Mouse (Mus musculus) NIH3T3 (cell line): ENCODE data around the gene Bub1b.
"Not testable (repeated sequence)": the region's sequence is repeated elsewhere in the genome, so short reads cannot be mapped to it uniquely, and the experiment has no call there.

ENCODE experiments used
- DNase-seq: peaks from one replicate; pipeline ENCODE4 v3.0.0-alpha.2; 2012; ENCODE audit warnings: low read depth

Bub1b gene

GRCm38 (mm10) chr2:118618013-118618412 lies 20.0 kb downstream of the Bub1b start:
- DNase-seq: no peak

DNA sequence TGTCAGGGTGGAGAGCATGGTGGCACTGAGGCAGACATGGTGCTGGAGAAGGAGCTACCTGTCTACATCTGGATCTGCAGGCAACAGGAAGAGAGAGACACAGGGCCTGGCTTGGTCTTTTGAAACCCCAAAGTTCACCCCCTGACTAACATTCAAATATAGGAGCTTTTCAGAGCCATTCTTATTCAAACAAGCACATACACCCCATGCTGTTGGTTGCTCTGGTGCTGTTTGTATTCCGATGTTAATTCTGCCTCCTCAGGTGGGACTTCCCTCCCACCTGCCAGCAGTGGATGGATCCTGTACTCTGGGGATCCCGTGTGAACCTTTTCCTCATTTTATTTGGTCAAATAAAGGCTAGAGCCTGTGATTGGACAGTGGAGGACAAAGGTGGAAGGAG lies 22.1 kb downstream of the Bub1b start:
- no peak for DNase-seq

- DNase-seq: no peak
Measured at GRCm38 (mm10) chr2:118620608-118621007, 22.6 kb downstream of the Bub1b start.

- DNase-seq: no peak
Measured at GRCm38 (mm10) chr2:118629276-118629675, 31.3 kb downstream of the Bub1b start.

DNA sequence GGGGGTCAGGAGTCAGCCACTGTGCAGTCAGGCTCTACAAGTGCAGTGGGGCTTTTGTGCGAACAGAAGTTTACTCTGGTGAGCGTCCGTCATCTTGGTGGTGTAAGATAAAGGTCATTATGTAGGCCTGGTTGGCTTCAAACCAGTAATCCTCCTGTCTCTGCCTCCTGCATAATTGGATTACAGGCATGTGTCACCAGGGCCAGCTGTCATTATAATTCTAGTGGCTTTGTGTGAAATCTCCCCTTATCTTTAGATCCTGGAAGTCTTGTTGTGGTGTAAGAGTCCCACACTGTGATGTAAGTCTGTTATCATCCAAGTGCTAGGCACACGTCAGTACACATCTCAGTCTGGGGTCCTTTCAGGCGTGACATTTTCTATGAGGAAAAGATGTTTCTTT lies 35.4 kb downstream of the Bub1b start:
- no peak for DNase-seq

- DNase-seq: no peak
Measured at GRCm38 (mm10) chr2:118637258-118637657, 39.2 kb downstream of the Bub1b start.

DNA sequence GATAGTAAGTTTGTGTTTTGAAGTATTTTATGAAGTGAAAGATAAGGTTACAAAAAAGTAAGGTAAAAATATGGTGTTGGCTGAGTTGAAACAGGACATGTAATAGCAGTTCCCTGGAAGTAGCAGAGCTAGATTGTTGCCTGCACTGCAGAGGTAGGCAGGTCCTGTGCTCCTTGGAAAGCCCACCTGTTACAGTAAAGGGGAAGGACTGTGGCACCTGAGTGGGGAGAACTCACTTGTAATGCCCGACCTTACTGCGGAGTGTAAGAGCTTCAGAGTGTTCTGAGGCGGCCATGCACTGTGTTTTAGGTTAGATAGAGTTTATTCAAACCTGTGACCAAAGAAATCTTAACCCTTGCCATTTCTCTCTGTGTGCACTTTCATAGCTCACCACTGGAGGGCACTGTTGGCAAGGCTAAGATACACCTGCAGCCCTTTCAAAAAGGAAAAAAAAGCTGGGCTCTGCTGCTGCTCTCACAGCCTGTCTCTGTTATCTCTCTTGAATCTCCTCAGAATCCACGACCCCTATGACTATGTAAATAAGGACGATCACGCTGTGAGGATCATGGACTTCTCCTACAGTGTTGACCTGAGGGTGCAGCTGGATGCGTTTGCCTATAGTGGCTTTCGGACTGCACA lies 40.0 kb downstream of the Bub1b start:
- DNase-seq: peak; percentile 87

- DNase-seq: no peak
Measured at GRCm38 (mm10) chr2:118638686-118639085, 40.7 kb downstream of the Bub1b start.

GRCm38 (mm10) chr2:118641147-118641546 lies 43.1 kb downstream of the Bub1b start:
- DNase-seq: no peak

DNA sequence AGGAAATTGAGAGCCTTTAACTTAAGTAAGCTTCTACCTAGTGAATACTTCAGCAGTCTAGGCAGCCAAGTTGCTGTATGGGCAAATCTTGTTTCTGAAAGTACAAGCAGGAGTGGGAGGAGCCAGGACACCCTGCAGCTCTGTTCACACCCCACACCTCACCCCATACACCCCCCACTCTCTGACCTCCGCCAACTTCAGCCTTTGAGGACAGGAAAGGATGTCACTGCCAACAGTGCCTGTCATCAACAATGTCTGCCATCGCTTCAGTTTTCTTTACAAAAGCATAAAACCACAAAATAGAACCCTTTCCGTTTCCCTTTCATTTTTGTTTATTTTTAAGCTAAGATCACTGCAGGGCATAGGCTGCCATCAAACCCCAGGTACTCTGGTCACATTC lies 44.4 kb downstream of the Bub1b start:
- no peak for DNase-seq

- no peak for DNase-seq
Measured at GRCm38 (mm10) chr2:118642942-118643341, 44.9 kb downstream of the Bub1b start.

GRCm38 (mm10) chr2:118646665-118647064 lies 48.7 kb downstream of the Bub1b start:
- DNase-seq: no peak

DNA sequence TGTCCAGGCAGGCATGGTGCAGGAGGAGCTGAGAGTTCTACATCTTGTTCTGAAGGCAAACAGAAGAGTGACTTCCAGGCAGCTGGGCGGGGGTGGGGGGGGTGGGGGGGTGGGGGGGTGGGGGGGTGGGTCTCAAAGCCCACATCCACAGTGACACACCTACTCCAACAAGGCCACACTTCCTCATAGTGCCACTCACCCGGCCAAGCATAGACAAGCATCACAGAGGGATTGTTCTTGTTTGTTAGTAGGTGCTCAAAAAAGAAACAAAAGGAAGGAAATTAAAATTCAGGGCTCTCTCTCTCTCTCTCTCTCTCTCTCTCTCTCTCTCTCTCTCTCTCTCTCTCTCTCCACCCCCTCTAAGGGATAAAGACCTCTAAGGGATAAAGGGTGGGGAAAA lies 52.7 kb downstream of the Bub1b start:
- not testable (repeated sequence) for DNase-seq

- DNase-seq: peak; percentile 51
Measured at GRCm38 (mm10) chr2:118656688-118657281, 58.8 kb downstream of the Bub1b start.

- DNase-seq: peak; percentile 46
Measured at GRCm38 (mm10) chr2:118658457-118658856, 60.4 kb downstream of the Bub1b start.

GRCm38 (mm10) chr2:118659077-118659476 lies 61.1 kb downstream of the Bub1b start:
- peak; percentile 92 for DNase-seq

- DNase-seq: no peak
Measured at GRCm38 (mm10) chr2:118659493-118659892, 61.5 kb downstream of the Bub1b start.

DNA sequence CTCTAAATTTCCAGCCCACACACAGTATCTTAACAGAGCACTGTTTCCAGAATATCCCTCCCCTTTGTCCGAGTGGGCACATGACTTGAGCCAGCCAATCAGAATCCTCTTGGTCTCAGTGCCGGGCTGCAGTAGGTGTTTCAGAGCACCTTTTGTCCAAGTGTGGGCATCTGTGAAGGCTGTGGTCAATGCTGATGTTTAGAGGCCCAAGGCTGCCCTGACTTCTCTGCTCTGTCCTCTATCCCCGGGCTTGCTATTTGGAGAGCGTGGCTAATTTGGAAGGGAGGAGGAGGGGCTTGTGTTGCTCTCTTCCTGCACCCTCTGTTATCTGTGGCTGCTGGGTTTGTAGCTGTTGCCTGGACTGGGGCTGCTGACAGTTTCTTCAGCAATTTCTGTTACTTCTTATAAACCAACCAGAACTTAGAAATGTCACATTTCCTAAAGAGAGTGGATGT lies 62.0 kb downstream of the Bub1b start:
- DNase-seq: peak; percentile 66

DNA sequence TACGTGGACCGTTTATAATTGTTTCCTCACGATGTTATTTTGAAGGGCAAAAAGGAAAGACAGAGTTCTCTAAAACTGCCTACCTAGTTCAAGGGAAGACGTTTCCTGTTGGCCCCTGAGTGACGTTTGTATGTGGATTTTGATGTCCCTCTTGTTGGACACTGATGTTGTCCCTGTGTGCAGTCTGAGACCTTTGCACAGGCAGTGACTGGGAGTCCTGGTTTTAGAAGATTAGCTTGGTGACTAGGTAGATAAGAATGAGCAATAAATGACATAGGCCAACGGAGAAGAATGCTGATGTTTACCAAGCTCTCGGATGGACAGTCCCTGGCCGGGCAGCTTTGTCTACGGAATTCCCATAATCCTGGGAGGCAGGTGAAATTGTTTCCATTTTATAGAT lies 63.9 kb downstream of the Bub1b start:
- DNase-seq: no peak

DNA sequence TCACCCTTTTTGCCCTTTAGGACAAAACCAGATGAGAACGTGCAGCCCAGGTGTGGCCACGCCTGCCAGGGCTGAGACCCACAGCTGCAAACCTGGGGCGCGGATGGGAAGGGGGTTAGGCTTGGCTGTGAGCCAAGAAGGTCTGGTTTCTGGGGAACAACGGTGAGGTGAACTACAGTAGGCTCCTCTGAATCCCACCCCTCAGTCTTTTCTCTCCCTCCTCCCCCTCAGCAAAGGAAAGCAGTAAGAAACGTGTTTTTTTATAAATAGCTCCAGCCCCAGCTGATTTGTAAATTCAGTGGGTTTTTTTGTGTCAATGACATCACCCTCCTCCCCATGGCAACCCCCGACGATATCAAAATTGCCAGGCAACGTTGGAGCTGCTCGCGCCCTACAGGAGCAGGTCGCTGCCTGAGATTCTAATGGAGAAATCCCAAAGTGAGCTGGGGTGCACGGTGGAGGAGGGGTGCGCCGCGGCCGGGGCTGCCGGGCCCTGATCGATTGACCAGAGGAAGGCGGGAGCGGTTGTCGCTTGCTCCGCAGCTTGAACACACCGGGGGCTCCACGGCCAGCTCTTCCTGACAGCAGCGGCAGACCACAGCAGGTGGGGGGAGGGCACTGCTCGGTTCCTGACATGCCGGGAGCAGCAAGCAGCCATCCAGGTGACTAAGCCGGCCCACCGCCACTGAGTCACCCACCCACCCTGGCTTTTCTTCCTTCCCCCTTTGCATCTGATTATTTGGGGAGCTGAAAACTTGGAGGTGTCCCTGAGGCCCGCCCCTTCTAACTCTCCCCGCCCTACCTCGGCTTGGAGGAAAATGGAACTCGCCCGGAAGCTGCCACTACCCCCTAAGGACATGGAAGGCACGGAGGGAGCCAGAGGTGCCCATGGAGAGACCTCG lies 65.1 kb downstream of the Bub1b start, which contains the start of gene Pak6:
Gene Pak6 (plus strand): TSS at position 402 of the 902 bp plus-strand sequence.
- peak; percentile 30 for DNase-seq

DNA sequence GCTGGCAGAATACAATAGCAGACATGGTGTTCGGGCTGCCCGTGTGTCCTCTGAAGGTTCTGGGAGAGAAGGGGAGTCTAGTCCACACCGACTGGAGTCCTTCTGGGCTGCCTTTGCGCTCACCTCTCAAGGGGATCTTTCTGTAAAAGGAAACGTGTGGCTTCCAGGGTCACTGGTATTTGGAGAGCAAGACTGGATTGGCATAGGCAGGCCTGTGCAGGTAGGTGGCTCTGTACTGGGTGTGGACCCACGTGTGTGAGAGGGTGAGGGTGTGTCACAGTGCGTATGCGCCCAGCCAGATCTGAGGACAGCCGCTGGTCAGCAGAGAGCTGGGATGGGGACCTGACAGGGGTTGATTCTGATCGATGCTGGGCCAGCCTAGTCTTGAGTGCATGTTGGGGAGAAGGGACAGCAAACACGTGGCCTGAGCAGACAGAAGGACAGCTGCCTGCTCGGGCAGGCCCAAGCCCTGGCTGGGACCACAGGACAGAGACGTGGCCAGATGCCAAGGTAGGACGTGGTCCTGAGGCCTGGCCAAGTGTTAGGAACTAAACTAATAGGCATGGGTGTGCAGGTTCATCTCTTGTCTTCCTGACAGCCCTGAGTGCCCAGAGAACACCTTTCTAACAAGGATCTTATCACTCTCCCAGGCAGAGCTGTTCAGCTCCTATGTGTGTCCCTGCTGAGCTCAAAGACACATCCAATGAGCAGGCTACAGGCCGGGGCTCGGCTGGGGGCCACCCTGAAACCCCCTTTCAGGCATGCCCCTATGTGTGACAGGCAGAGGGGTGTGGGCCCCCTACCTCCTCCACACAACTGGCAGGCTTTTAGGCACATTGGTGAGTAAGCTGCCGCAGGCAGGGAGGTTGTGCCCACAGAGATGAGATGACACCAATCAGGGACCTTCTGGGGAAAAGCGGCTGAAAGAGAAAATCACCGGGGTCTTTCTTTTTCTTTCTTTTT lies 66.1 kb downstream of the Bub1b start:
- peak; percentile 38 for DNase-seq
